Mouse (Mus musculus): Measurements from ENCODE around the gene Sobp. TPM values are rescaled to one million over a fixed set of nuclear protein-coding genes. Genes with fewer than 3 reads are reported as not detected.

Gene Sobp
- not detected for total RNA-seq (2023)

DNA sequence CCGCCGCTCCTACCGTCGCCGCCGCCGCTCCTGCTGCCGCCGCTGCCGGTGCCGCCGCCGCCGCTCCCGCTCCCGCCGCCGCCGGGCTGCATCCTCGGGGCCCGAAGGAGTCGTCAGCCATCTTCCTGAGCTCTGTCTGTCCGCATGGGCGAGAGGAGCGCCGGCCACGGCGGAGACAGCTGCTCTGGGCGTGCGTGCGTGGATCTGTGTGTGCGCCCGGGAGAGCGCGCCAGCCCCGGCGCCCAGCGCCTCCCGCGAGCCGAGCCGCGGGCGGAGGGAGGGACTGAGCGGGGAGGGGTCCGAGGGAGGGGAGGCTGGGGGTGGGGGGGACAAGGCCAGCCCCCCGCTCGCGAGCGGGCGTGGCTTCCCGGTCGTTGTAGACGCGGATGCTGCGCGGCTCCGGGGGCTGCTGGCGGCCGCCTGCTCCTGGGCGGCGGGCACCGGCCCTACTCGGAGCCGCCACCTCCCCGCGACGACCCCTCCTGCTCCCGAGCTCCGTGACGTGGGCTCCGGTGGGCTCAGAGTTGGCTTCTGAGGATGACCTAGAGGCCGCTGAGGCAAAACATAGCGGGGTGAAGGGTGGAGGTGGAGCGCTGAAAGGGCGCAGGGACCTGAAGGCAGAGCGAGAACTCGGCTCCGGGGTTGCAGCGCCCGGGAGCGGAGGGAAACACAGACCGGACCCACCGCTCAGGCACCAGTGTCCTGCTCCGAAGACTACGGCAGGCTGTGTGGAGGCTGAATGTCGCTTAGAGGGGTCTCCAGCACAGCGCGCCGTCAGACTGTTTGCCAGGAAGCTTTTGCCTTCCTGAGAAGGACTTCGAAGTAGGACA lies at the start of gene Sobp, which contains the start of gene 9030612E09Rik:
Gene Sobp, minus strand, starts transcription at position 205 of the 830 bp plus-strand sequence.
Gene 9030612E09Rik, plus strand, starts transcription at position 379 of the 830 bp plus-strand sequence.

DNA sequence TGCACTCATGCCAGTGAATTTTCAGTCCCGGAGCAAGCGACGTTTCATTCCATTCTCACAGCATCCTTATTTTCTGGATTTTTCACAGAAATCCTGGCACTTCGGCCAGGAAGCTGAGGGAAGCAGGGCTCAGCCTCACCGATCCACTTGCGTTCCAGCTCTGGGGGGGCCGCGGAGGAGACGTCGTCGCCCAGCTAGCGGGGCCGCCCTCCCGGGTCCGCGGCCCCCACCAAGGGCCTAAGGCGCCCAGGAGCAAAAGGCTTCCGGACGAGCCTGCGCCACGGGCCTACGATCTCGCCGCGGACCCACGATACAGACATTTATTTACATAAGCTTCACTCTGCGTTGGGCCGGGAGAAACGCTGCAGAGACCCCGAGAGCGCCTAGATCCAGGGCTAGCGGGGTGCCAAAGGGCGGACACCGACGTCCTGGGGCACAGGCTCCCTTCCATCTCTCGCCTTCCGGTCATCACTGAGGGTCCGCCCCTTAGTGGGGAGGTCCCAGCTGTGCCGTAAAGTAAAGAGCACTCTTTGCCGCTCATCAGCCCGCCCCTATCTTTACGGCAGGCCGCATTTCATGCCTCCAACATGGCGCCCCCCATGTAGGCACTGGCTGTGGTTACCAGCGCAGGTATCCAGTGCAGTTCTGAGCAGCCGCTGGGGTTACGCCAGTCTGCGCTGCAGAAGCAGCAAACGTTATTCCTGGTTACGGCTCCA lies 46.7 kb upstream of the Sobp start, which contains the start of gene Pdss2:
Gene Pdss2, plus strand, starts transcription at position 577 of the 716 bp plus-strand sequence.

Other genes with a start within 250 kb of the Sobp start
- not detected for gene 9030612E09Rik, start 174 bp upstream of the Sobp start, total RNA-seq (2023)
- 1 to 10 TPM; 7.2 to 8.6 TPM for gene Pdss2, start 47.0 kb upstream of the Sobp start, total RNA-seq (2023)

Data from monocyte, adult 59 days (primary cell).